Mouse (Mus musculus) heart, postnatal 25 days (tissue): ENCODE results near the gene Cd300ld2. TPM values are rescaled to one million over a fixed set of nuclear protein-coding genes. Genes with fewer than 3 reads are reported as not detected.
"Not testable (repeated sequence)": the region's sequence is repeated elsewhere in the genome, so short reads cannot be mapped to it uniquely, and the experiment has no call there.

ENCODE experiments used
- DNase-seq: peaks from one replicate; pipeline ENCODE4 v3.0.0; 2022; ENCODE audit warnings: low spot score
- intact Hi-C: fragments of 180-260 bp; cut with DNase I; formaldehyde crosslinking; loops from one replicate; pipeline ENCODE4 v1.15.1; 2025
- total RNA-seq, 2 experiments: library from RNA; stranded (reverse); gene quantifications; 2 replicates each; pipeline ENCODE4 v1.2.3; 2021

Cd300ld2 gene
- total RNA-seq: not detected

- intact Hi-C loops, DNase-seq: not testable (repeated sequence)
These were observed at the start of gene Cd300ld2 for GRCm38 (mm10) chr11:115016093-115016492. TSS of gene Cd300ld2 (minus strand) at chr11:115016193.

- no peak for DNase-seq
- intact Hi-C loops: no loop called here
These were observed 46.1 kb upstream of the Cd300ld2 start, which contains the start of gene Cd300e for GRCm38 (mm10) chr11:115062077-115062476. TSS of gene Cd300e (minus strand) at chr11:115062177.

GRCm38 (mm10) chr11:115059797-115060196, 43.8 kb upstream of the Cd300ld2 start:
- intact Hi-C loops: loop anchor here (10.0 kb wide), 1 partner anchor 245 kb away; no protein-coding TSS in a partner anchor
- DNase-seq: no peak

GRCm38 (mm10) chr11:115058701-115059100, 42.7 kb upstream of the Cd300ld2 start:
- DNase-seq: no peak
- intact Hi-C loops: loop anchor here (10.0 kb wide), 1 partner anchor 244 kb away; no protein-coding TSS in a partner anchor

- intact Hi-C loops: loop anchor here (10.0 kb wide), 1 partner anchor 240 kb away; no protein-coding TSS in a partner anchor
- DNase-seq: no peak
These were observed 38.5 kb upstream of the Cd300ld2 start for GRCm38 (mm10) chr11:115054537-115054936.

GRCm38 (mm10) chr11:115052991-115053390, 37.0 kb upstream of the Cd300ld2 start:
- intact Hi-C loops: loop anchor here (10.0 kb wide), 1 partner anchor 238 kb away; no protein-coding TSS in a partner anchor
- no peak for DNase-seq

- DNase-seq: no peak
- intact Hi-C loops: loop anchor here (10.0 kb wide), 1 partner anchor 237 kb away; no protein-coding TSS in a partner anchor
These were observed 36.2 kb upstream of the Cd300ld2 start for GRCm38 (mm10) chr11:115052206-115052605.

- intact Hi-C loops: no loop called here
- no peak for DNase-seq
These were observed 33.4 kb upstream of the Cd300ld2 start for GRCm38 (mm10) chr11:115049282-115049895.

- intact Hi-C loops: no loop called here
- no peak for DNase-seq
These were observed 32.3 kb upstream of the Cd300ld2 start, which contains the start of gene Cd300ld3 for GRCm38 (mm10) chr11:115048259-115048658. TSS of gene Cd300ld3 (minus strand) at chr11:115048409.

GRCm38 (mm10) chr11:115037669-115038068, 21.7 kb upstream of the Cd300ld2 start, which contains the start of gene Cd300ld5:
TSS of gene Cd300ld5 (minus strand) at chr11:115037769.
- intact Hi-C loops, DNase-seq: not testable (repeated sequence)

GRCm38 (mm10) chr11:115026912-115027311, 10.9 kb upstream of the Cd300ld2 start, which contains the start of gene Cd300ld4:
TSS of gene Cd300ld4 (minus strand) at chr11:115027012.
- DNase-seq, intact Hi-C loops: not testable (repeated sequence)

- no peak for DNase-seq
- intact Hi-C loops: no loop called here
These were observed 11.9 kb downstream of the Cd300ld2 start for GRCm38 (mm10) chr11:115004070-115004469.

- intact Hi-C loops: no loop called here
- DNase-seq: no peak
These were observed 14.4 kb downstream of the Cd300ld2 start, which contains the start of gene Cd300c2 for GRCm38 (mm10) chr11:115001474-115002040. TSS of gene Cd300c2 (minus strand) at chr11:115001880.

GRCm38 (mm10) chr11:114989793-114990192, 26.2 kb downstream of the Cd300ld2 start, which contains the start of gene Cd300ld:
TSS of gene Cd300ld (minus strand) at chr11:114989922.
- no peak for DNase-seq
- intact Hi-C loops: no loop called here

- intact Hi-C loops: no loop called here
- no peak for DNase-seq
These were observed 34.1 kb downstream of the Cd300ld2 start for GRCm38 (mm10) chr11:114981866-114982265.

- intact Hi-C loops: no loop called here
- no peak for DNase-seq
These were observed 43.3 kb downstream of the Cd300ld2 start for GRCm38 (mm10) chr11:114972726-114973125.

- no peak for DNase-seq
- intact Hi-C loops: no loop called here
These were observed 47.2 kb downstream of the Cd300ld2 start, which contains the start of gene Cd300c for GRCm38 (mm10) chr11:114968752-114969207. TSS of gene Cd300c (minus strand) at chr11:114969157.

GRCm38 (mm10) chr11:114965182-114965828, 50.7 kb downstream of the Cd300ld2 start:
- intact Hi-C loops: no loop called here

GRCm38 (mm10) chr11:114960369-114960768, 55.6 kb downstream of the Cd300ld2 start:
- no peak for DNase-seq
- intact Hi-C loops: no loop called here

More at GRCm38 (mm10) chr11:114965182-114965828, 50.7 kb downstream of the Cd300ld2 start:
- DNase-seq: no peak
